Mouse (Mus musculus) cerebellum, adult 2 months (tissue): ENCODE measurements around the gene Ermap. TPM values are rescaled to one million over a fixed set of nuclear protein-coding genes. Genes with fewer than 3 reads are reported as not detected.

Source experiments
- DNase-seq, 2 experiments: peaks; one replicate each; pipeline ENCODE4 v3.0.0; 2021
- H3K27ac ChIP-seq: fragments of 200-500 bp; 2 replicates; pipeline ENCODE4 v1.5.1; 2012; ENCODE audit warnings: low read length, control low read depth, inconsistent platforms; ENCODE audit not compliant: insufficient read depth
- H3K27me3 ChIP-seq: fragments of 200-500 bp; 2 replicates; pipeline ENCODE4 v1.6.1; 2012; ENCODE audit warnings: inconsistent platforms, mild to moderate bottlenecking, low read length, moderate library complexity; ENCODE audit not compliant: control insufficient read depth, insufficient read depth
- H3K4me1 ChIP-seq: fragments of 200-500 bp; 2 replicates; pipeline ENCODE4 v1.6.1; 2011; ENCODE audit warnings: low read length; ENCODE audit not compliant: control insufficient read depth, insufficient read depth
- H3K4me3 ChIP-seq: fragments of 200-500 bp; replicated peaks from 2 replicates; pipeline ENCODE3; 2011; ENCODE audit warnings: mild to moderate bottlenecking, low read depth, low read length, control low read depth; ENCODE audit not compliant: insufficient read depth
- CTCF ChIP-seq: fragments of 200-500 bp; IDR thresholded peaks from 2 replicates; pipeline ENCODE4 v1.5.1; 2011; ENCODE audit warnings: low read depth, mild to moderate bottlenecking, control low read depth, low read length, moderate library complexity, borderline replicate concordance; ENCODE audit not compliant: insufficient read depth
- POLR2A ChIP-seq: fragments of 200-500 bp; IDR thresholded peaks from 2 replicates; pipeline ENCODE4 v1.6.1; 2011; ENCODE audit warnings: low read length, control low read depth, borderline replicate concordance; ENCODE audit not compliant: insufficient read depth
- whole genome bisulfite sequencing: fragments of 180-500 bp; shearing (Covaris S2); methylation state at CpG from one replicate; pipeline ENCODE4 v1.1.7; 2018; 5-methylcytosine and 5-hydroxymethylcytosine counted together
- polyA plus RNA-seq: library from polyadenylated mRNA; depleted of rRNA; stranded (reverse); fragments of >200 nt; gene quantifications from 2 replicates; pipeline ENCODE4 v1.2.3, GENCODE M21; 2012

The Ermap gene
- polyA plus RNA-seq, 1 experiment = 0.28 TPM

DNA sequence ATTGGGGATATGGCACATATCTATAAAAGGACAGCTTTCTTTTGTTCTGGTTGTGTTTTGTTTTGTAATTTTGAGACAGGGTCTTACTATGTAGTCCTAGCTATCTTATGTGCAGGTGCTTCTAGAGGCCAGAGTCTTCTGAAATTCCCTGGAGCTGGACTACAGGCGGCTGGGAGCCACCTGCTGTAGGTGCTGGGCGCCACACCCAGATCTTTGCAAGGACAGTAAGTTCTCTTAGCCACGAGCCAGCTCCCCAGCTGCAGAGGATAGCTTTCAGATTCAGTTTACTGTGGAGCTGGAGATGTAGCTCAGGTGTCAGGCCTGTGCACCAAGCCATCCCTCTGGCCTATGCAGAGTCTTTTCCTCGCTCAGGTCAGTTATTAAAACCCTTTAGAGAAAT lies 22.7 kb downstream of the Ermap start:
- H3K4me1 ChIP-seq = no peaks in the 10 kb centered on the region
- H3K27ac ChIP-seq = no peak overlapping the region
- WGBS = 94% methylated on average over 4 of the region's 4 CpGs
- H3K27me3 ChIP-seq = no peaks in the 10 kb centered on the region
- H3K4me3 ChIP-seq = no peak overlapping the region
- no peak for DNase-seq
- TF ChIP-seq POLR2A (no peak), CTCF (no peak)

DNA sequence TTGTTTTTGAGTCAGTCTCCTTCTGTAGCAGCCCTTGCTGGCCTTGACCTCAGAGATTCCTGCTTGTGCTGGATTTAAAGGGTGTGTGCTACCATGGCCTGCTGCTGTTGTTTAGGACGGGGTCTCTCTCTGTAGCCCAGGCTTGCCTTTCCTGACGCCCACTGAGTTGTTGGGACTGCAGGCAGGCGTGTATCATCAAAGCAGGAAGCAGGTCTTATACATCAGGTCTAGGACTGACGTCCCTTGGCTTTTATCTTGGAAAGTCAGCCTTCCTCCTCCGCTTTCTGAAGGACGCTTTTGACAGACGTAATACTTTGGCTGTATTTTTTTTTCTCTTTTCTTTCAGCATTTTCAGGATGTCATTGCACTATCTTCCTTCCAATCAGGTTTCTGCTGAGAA lies 23.9 kb downstream of the Ermap start:
- WGBS = 90% methylated on average over 7 of the region's 7 CpGs
- TF ChIP-seq POLR2A (no peak), CTCF (no peak)

DNA sequence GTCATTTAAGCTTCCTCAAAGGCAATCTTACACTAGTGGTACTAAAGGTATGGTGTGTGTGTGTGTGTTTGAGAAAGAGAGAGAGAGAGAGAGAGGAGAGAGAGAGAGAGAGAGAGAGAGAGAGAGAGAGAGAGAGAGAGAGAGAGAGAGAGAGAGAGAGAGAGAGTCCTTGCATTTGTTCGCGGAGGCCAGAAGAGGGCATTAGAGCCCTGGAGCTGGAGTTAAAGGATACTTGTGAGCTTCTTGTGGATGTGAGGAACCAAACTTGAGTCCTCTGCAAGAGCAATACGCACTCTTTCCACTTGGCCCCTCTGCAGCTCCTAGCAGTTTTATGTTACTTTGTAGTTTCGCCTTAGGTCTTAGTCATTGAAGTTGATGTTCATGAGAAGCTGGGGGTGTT lies 26.8 kb downstream of the Ermap start:
- 77% methylated on average over 4 of the region's 4 CpGs for WGBS
- Histone ChIP-seq H3K27ac (no peak overlapping the region), H3K4me3 (no peak overlapping the region), H3K4me1 (no peaks in the 10 kb centered on the region), H3K27me3 (no peaks in the 10 kb centered on the region)
- no peak for DNase-seq
- TF ChIP-seq CTCF = no peak
- TF ChIP-seq POLR2A = no peak

More for the DNA sequence above, 23.9 kb downstream of the Ermap start:
- H3K27me3 ChIP-seq = no peaks in the 10 kb centered on the region
- H3K4me3 ChIP-seq = no peak overlapping the region
- DNase-seq = no peak
- no peaks in the 10 kb centered on the region for H3K4me1 ChIP-seq
- H3K27ac ChIP-seq = no peak overlapping the region

DNA sequence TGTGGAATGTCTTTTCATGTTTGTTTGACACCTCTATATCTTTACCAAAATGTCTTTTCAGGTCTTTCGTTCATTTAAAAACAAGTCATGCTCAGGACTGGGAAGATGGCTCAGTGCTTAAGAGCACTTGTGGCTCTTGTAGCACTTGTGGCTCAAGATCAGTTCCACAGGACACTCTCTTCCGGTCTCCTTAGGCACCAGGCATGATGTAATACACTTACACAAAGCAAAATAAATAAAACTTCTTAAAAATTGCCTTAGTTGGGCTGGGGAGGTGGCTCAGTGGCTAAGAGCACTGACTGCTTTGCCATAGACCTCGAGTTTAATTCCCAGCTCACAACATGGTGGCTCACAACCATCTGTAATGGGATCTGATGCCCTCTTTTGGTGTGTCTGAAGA lies 28.5 kb downstream of the Ermap start:
- no peaks in the 10 kb centered on the region for H3K27me3 ChIP-seq
- TF ChIP-seq CTCF (no peak), POLR2A (no peak)
- no peak for DNase-seq
- 66% methylated on average over 3 of the region's 3 CpGs for WGBS
- no peak overlapping the region for H3K27ac ChIP-seq
- H3K4me3 ChIP-seq = no peak overlapping the region
- no peaks in the 10 kb centered on the region for H3K4me1 ChIP-seq

DNA sequence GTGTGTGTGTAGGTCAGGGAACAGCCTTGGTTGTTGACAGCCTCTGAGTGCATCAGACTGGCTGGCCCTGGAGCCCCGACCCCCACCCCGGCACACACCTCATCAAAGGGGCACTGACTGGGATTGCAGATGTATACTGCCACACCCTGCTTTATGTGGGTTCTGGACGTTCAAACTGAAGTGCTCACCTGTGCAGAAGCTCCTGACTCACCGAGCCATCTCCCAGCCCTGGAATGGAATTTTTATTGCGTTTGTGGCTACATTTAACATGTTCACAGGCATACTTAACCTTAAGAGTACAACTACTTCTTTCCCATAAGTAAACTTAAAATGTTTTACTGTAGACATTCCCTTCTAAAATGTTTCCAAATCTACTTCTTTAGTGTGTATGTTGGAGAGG lies 31.9 kb downstream of the Ermap start:
- no peak overlapping the region for H3K4me3 ChIP-seq
- H3K27ac ChIP-seq = no peak overlapping the region
- WGBS = 88% methylated on average over 5 of the region's 5 CpGs
- H3K27me3 ChIP-seq = no peaks in the 10 kb centered on the region
- TF ChIP-seq CTCF (no peak), POLR2A (no peak)
- no peak for DNase-seq
- no peaks in the 10 kb centered on the region for H3K4me1 ChIP-seq

DNA sequence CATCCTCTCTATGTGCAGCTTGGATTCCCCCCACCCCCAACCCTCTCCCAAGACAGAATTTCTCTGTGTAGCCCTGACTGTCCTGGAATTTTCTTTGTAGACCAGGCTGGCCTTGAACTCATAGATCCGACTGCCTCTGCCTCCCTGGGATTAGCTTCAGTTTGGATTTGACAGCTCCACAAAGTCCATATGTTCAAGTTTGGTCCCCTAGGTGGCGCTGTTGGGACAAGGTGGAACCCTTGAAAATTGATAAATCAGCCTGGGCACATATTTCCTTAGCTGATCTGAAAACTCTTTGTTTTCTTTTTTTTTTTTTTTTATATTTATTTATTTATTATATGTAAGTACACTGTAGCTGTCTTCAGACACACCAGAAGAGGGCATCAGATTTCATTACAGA lies 32.6 kb downstream of the Ermap start:
- Histone ChIP-seq H3K4me1 (no peaks in the 10 kb centered on the region), H3K4me3 (no peak overlapping the region), H3K27me3 (no peaks in the 10 kb centered on the region), H3K27ac (no peak overlapping the region)
- 26% methylated on average over 2 of the region's 2 CpGs for WGBS
- peak in 1 of 2 experiments; percentile 46 for DNase-seq
- no peak for TF ChIP-seq POLR2A
- TF ChIP-seq CTCF = peak; percentile 34; the same call in 1 of the 2 replicates

DNA sequence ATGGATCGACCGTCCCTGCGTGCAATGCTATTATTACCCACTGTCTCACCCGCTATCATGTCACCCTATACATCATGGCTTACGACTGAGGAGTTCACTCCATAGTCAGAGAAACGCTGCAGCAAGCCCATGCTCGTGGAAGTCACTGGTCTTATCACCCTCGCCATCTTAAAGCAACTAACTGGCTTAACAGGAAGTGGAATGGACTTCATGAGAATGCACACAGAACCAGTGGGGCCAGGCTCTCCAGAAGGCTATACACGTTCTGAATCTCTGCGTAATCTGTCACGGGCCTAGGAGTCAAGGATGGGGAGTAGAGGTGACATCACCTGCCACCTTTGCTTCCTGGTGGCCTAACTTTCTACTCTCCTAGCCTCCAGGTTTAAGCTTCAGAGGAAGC lies 41.1 kb downstream of the Ermap start:
- no peaks in the 10 kb centered on the region for H3K4me1 ChIP-seq
- H3K27me3 ChIP-seq = no peaks in the 10 kb centered on the region
- H3K27ac ChIP-seq = no peak overlapping the region
- no peak for DNase-seq
- H3K4me3 ChIP-seq = no peak overlapping the region
- WGBS = 90% methylated on average over 11 of the region's 11 CpGs
- no peak for TF ChIP-seq CTCF
- TF ChIP-seq POLR2A = no peak

DNA sequence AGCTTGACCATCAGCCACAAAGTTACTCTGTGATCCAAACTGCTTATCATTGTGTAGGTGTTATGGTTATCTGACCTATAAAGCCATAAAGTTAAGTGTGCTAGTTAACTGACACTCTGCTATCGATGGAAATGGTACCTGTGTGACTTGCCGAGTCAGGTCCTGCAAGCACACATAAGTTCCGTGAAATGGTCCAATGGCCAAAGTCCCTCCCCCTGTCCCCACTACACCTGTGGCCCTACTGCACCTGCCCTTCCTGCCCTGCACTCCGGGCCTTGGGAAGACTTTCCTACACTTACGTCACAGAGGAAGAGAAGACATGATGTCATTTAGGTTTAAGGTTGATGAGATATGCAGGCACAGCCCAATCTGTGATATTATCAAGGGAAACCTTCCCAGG lies 42.5 kb downstream of the Ermap start:
- Histone ChIP-seq H3K27ac (no peak overlapping the region), H3K4me1 (no peaks in the 10 kb centered on the region), H3K4me3 (no peak overlapping the region), H3K27me3 (no peaks in the 10 kb centered on the region)
- no peak for DNase-seq
- 93% methylated on average over 5 of the region's 5 CpGs for whole genome bisulfite sequencing
- TF ChIP-seq POLR2A (no peak), CTCF (no peak)

DNA sequence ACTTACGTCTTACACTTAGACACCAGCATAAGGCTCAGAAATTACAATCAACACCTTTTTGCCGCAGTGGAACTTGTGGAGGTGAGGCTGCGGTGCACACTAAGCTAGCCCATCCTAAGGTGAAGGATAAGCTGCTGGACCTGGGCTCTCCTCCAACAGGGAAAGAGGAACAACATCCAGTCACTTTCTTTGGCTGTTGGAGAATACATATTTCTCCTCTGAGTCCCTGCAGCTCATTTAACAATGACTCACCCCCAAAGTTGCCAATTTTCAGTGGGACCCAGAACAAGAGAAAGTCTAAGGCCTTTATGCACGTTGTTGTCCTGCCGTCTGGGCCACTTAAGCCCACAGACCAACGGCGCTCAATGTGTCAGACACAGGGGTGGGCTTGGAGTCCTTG lies 43.0 kb downstream of the Ermap start:
- Histone ChIP-seq H3K27me3 (no peaks in the 10 kb centered on the region), H3K4me1 (no peaks in the 10 kb centered on the region), H3K27ac (no peak overlapping the region), H3K4me3 (no peak overlapping the region)
- DNase-seq = no peak
- 82% methylated on average over 7 of the region's 7 CpGs for WGBS
- TF ChIP-seq POLR2A (no peak), CTCF (no peak)
